Mouse (Mus musculus): ENCODE results near the gene Eno1.
"Not testable (repeated sequence)": the region's sequence is repeated elsewhere in the genome, so short reads cannot be mapped to it uniquely, and the experiment has no call there.

DNA sequence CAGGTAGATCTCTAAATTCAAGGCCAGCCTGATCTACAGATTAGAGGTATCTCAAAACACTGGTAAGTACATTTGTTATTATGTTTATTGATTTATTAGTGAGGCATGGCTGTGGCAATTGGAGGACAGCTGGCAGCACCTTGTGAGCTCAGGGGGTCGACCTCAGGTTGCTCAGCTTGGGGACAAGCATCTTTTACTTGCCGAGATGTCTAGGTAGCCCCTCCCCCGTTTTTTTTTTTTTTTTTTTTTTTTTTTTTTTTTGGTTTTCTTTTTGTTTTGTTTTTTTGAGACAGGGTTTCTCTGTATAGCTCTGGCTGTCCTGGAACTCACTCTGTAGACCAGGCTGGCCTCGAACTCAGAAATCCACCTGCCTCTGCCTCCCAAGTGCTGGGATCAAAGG is 34.2 kb downstream of the Eno1 start:
- not testable (repeated sequence) for TF ChIP-seq GATA1 (IDR thresholded peaks at IDR 0.05; ENCODE audit: borderline replicate concordance, low read length); CTCF (IDR thresholded peaks at IDR 0.05; ENCODE audit: low read depth, low read length); POLR2AphosphoS5 (IDR thresholded peaks at IDR 0.05; ENCODE audit: insufficient replicate concordance, low read depth, low read length)

All from G1E (cell line).